Mouse (Mus musculus) heart, postnatal 0 days (tissue): ENCODE measurements around the gene Atp6v1e1. TPM values are rescaled to one million over a fixed set of nuclear protein-coding genes. Genes with fewer than 3 reads are reported as not detected.
"Not testable (repeated sequence)": the region's sequence is repeated elsewhere in the genome, so short reads cannot be mapped to it uniquely, and the experiment has no call there.

ENCODE experiments used
- ATAC-seq: fragments of 200-750 bp; cut with Nextera tagmentation; 2 replicates; pipeline ENCODE4 v1.8.0; 2017; ENCODE audit warnings: low read depth, moderate number of reproducible peaks, moderate library complexity; ENCODE audit not compliant: insufficient read depth
- DNase-seq: peaks from one replicate; pipeline ENCODE4 v3.0.0-alpha.2; 2016; ENCODE audit warnings: low spot score
- H3K27ac ChIP-seq: fragments of 300-500 bp; sonication (generic); 2 replicates; pipeline ENCODE4 v1.5.1; 2014; ENCODE audit warnings: low read depth, mild to moderate bottlenecking
- H3K27me3 ChIP-seq: fragments of 300-500 bp; sonication (generic); 2 replicates; pipeline ENCODE4 v1.6.1; 2014; ENCODE audit warnings: low read length, mixed read lengths; ENCODE audit not compliant: control insufficient read depth, insufficient read depth
- H3K36me3 ChIP-seq: fragments of 300-500 bp; sonication (generic); replicated peaks from 2 replicates; pipeline ENCODE4 v1.6.1; 2014; ENCODE audit warnings: low read length, mixed read lengths; ENCODE audit not compliant: control insufficient read depth, insufficient read depth
- H3K4me1 ChIP-seq: fragments of 300-500 bp; sonication (generic); 2 replicates; pipeline ENCODE4 v1.6.1; 2014; ENCODE audit warnings: antibody characterized with exemption; ENCODE audit not compliant: control insufficient read depth, insufficient read depth
- H3K4me2 ChIP-seq: fragments of 300-500 bp; sonication (generic); 2 replicates; pipeline ENCODE4 v1.6.1; 2014; ENCODE audit warnings: low read depth, mild to moderate bottlenecking, low read length, moderate library complexity
- H3K4me3 ChIP-seq: fragments of 300-500 bp; sonication (generic); 2 replicates; pipeline ENCODE4 v1.5.1; 2014; ENCODE audit warnings: low read depth, low read length
- H3K9ac ChIP-seq: fragments of 300-500 bp; sonication (generic); replicated peaks from 2 replicates; pipeline ENCODE4 v1.6.1; 2014; ENCODE audit warnings: low read depth, low read length, mixed read lengths
- H3K9me3 ChIP-seq: fragments of 300-500 bp; sonication (generic); replicated peaks from 2 replicates; pipeline ENCODE4 v1.6.1; 2016; ENCODE audit warnings: low read length; ENCODE audit not compliant: control insufficient read depth
- CTCF ChIP-seq: IDR thresholded peaks from 2 replicates; pipeline ENCODE4 v1.5.1; 2016; ENCODE audit warnings: antibody characterized with exemption, control low read depth, low read depth
- EP300 ChIP-seq: IDR thresholded peaks from 2 replicates; pipeline ENCODE4 v1.6.1; 2016; ENCODE audit warnings: antibody characterized with exemption, low read depth
- WGBS: fragments of 180-500 bp; shearing (Covaris S2); extraction: QIAGEN DNeasy Blood & Tissue Kit; methylation state at CpG from one replicate; pipeline ENCODE4 v1.1.7; 2014; 5-methylcytosine and 5-hydroxymethylcytosine counted together
- polyA plus RNA-seq: library from polyadenylated mRNA; unstranded; fragments of >200 nt; fragmentation: Nextera tagmentation; extraction: Ambion mirVana; gene quantifications from 2 replicates; pipeline ENCODE4 v1.2.1, GENCODE M21; 2015
- total RNA-seq: library from RNA; depleted of rRNA; stranded (reverse); fragments of >200 nt; gene quantifications from 2 replicates; pipeline ENCODE4 v1.2.3, GENCODE M21; 2014; ENCODE audit warnings: low replicate concordance

Gene Atp6v1e1
- total and polyA plus RNA-seq, 2 experiments from 2014 or later: 129 to 172 TPM

DNA sequence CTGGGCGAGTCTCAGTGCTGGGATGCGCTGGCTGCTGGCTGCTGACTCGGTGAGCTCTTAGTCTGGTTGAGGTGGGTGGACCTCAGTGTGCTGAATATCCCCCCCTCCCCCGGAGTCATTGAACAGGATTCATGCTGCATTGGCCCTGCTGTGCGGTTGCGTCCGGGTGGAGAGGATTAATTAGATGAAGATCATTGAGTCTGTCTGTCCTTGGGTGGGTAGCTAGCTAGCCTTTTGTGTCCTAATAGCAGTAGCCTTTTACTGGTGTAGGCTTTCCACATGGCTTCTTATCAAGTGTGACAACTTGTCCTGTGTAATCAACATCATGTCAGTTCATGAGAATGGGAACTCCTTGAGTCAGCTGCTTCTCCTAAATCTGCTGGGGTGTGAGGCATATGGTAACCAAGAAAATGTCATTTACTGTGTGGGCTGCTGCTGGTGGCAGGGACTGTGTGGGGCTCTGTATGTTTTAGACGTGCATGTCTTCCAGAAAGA lies 35.7 kb upstream of the Atp6v1e1 start:
- 71% methylated on average over 8 of the region's 8 CpGs for WGBS
- no peak for TF ChIP-seq EP300
- no peak for TF ChIP-seq CTCF
- H3K9ac ChIP-seq: no peak overlapping the region
- H3K36me3 ChIP-seq: peaks cover 29% of the 10 kb centered on the region
- H3K4me2 ChIP-seq: no peak overlapping the region
- H3K9me3 ChIP-seq: no peaks in the 10 kb centered on the region
- 0 out of 2 replicates have a peak, but pooled peaks cover 4% of the 10 kb centered on the region for H3K4me1 ChIP-seq
- no peaks in the 10 kb centered on the region for H3K27me3 ChIP-seq
- no peak overlapping the region for H3K27ac ChIP-seq
- DNase-seq: no peak
- ATAC-seq: no peak
- H3K4me3 ChIP-seq: no peak overlapping the region

DNA sequence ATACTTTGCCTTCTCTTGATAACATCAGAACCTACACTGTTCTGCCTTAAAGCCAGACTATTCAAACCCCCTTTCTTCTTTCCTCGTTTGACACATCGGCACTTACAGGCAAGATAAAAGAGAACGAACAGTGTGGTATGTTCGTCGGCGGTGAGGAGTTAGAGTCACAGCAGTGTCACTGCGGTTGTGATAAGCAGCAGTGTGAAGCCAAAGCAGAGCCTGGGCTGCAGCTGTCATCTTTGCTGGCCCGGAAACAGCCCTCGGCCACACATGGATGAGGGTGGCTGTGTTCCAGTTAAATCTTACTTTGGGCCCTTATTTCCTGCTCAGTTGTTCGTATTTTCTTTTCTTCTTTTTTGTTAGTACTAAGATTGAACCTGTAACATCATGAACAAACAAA lies 31.8 kb upstream of the Atp6v1e1 start:
- ATAC-seq (peak; percentile 83), DNase-seq (peak; percentile 54)
- WGBS: 24% methylated on average over 10 of the region's 10 CpGs
- no peak for TF ChIP-seq CTCF
- TF ChIP-seq EP300: no peak
- no peaks in the 10 kb centered on the region for H3K4me1 ChIP-seq
- no peak overlapping the region for H3K4me3 ChIP-seq
- H3K9me3 ChIP-seq: no peaks in the 10 kb centered on the region
- H3K27ac ChIP-seq: 0 out of 2 replicates have a peak overlapping the region, but pooled peaks have one; percentile 30
- no peak overlapping the region for H3K9ac ChIP-seq
- peaks cover 22% of the 10 kb centered on the region for H3K36me3 ChIP-seq
- no peak overlapping the region for H3K4me2 ChIP-seq
- H3K27me3 ChIP-seq: no peaks in the 10 kb centered on the region

DNA sequence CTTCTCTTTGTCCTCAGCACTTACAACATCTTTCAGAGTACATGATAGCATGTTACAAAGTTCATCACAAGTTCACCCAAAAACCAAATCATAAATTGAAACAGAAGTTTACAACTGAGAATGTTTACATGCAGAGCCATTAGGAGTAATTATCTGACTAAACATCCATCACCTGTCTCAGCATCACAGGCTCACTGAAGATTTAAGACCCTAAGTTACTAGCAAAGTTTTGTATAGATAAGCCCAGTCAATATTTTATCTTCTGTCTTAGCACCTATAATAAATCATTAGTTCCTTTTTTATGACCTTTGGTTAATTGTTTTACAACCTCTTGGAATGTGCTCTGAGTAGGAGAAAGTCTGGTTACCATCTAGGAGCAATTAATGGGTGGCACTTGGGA lies 28.1 kb upstream of the Atp6v1e1 start:
- H3K4me3 ChIP-seq, ATAC-seq, H3K9ac ChIP-seq, DNase-seq, H3K27ac ChIP-seq, H3K4me1 ChIP-seq, H3K4me2 ChIP-seq, H3K27me3 ChIP-seq, H3K9me3 ChIP-seq: not testable (repeated sequence)
- H3K36me3 ChIP-seq: peaks cover 31% of the 10 kb centered on the region

DNA sequence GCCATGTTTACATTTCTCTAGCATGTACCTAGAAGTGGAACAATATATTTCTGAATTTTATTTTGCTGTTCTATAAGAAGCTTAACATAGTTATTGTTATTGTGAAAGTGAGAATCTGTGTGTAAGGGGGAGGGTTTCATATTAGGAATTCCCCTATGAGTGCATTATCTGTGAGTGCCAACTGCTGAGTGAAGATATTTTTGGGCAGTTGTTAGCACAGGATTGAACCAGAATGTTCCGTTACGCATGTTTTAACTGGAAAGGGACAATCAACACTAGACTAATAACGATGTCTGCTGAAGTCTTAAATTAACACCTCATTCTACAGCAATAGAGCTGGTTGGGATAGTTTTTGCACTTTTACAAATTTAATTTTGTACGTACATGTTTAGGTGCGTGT lies 19.2 kb upstream of the Atp6v1e1 start:
- Histone ChIP-seq H3K9ac (no peak overlapping the region), H3K4me3 (no peak overlapping the region), H3K27me3 (no peaks in the 10 kb centered on the region), H3K4me2 (peak overlapping the region; percentile 28), H3K36me3 (no peaks in the 10 kb centered on the region), H3K9me3 (peaks cover 3% of the 10 kb centered on the region; the same call in 1 of the 2 replicates), H3K4me1 (peaks cover 14% of the 10 kb centered on the region), H3K27ac (peak overlapping the region; percentile 62)
- ATAC-seq: peak; percentile 73
- WGBS: 54% methylated on average over 5 of the region's 5 CpGs
- no peak for TF ChIP-seq EP300
- no peak for TF ChIP-seq CTCF
- peak; percentile 46 for DNase-seq

DNA sequence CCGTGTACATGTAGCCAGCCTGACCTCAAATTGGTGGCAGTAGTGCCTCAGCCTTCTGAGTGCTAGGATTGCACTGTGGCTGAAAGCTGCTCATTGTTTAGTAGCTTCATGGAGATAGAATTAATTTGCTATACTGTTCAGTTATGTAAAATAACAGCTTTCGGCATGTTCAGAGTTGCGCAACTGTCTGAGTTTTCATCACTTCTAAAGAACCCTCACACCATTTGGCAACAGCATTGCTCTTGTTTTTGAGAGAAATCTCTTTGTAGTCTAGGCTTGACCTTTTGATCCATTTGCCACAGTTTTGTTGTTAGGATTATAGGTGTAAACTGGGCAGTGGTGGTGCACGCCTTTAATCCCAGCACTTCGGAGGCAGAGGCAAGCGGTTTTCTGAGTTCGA lies 17.7 kb upstream of the Atp6v1e1 start:
- no peak for ATAC-seq
- 93% methylated on average over 7 of the region's 7 CpGs for WGBS
- no peak overlapping the region for H3K27ac ChIP-seq
- peaks cover 14% of the 10 kb centered on the region for H3K4me1 ChIP-seq
- peaks cover 3% of the 10 kb centered on the region; the same call in 1 of the 2 replicates for H3K9me3 ChIP-seq
- no peak for DNase-seq
- no peaks in the 10 kb centered on the region for H3K36me3 ChIP-seq
- no peaks in the 10 kb centered on the region for H3K27me3 ChIP-seq
- no peak overlapping the region for H3K4me3 ChIP-seq
- H3K9ac ChIP-seq: no peak overlapping the region
- TF ChIP-seq EP300 (no peak), CTCF (no peak)
- no peak overlapping the region for H3K4me2 ChIP-seq

DNA sequence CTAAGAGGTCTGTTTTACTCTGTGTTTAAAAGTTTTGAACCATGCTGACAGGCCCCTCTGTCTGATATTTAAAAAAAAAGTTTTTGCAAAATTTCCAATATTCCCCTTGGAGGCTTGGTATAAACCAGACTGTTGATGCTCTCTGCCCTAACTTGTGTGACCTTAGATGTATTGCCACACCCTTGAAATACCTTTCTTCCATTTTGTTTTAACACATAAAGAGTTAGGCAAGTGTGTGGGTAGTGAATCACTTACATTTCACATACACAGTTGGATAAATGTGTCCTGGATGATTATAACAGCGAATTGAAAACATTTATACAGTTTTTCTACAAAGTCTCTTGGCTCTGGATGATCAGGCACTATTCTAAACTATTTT lies 14.5 kb upstream of the Atp6v1e1 start:
- Histone ChIP-seq H3K9me3 (peaks cover 3% of the 10 kb centered on the region; the same call in 1 of the 2 replicates), H3K4me1 (peaks cover 3% of the 10 kb centered on the region), H3K27me3 (no peaks in the 10 kb centered on the region), H3K4me2 (peak overlapping the region; percentile 78), H3K4me3 (peak overlapping the region; percentile 89), H3K36me3 (no peaks in the 10 kb centered on the region), H3K9ac (peak overlapping the region; percentile 97; the same call in 1 of the 2 replicates), H3K27ac (peak overlapping the region; percentile 97; the same call in 1 of the 2 replicates)
- WGBS: 62% methylated on average over 1 of the region's 1 CpGs
- ATAC-seq (no peak), DNase-seq (peak; percentile 52)
- TF ChIP-seq CTCF: no peak
- TF ChIP-seq EP300: no peak
